Mouse (Mus musculus) layer of hippocampus, adult 2 months (tissue): ENCODE measurements around the gene D430019H16Rik. TPM values are rescaled to one million over a fixed set of nuclear protein-coding genes. Genes with fewer than 3 reads are reported as not detected.

Experiments
- DNase-seq, 2 experiments: peaks; one replicate each; pipeline ENCODE4 v3.0.0; 2022; ENCODE audit warnings: low spot score in 2 of 2
- H3K27ac ChIP-seq: fragments of 200-600 bp; 2 replicates; pipeline ENCODE4 v1.8.1; 2022
- H3K4me3 ChIP-seq: fragments of 200-600 bp; 2 replicates; pipeline ENCODE4 v1.8.1; 2022; ENCODE audit warnings: mild to moderate bottlenecking
- CTCF ChIP-seq: fragments of 200-600 bp; conservative IDR thresholded peaks from 2 replicates; pipeline ENCODE4 v1.8.1; 2022; ENCODE audit warnings: antibody characterized with exemption, mild to moderate bottlenecking, moderate library complexity
- long read RNA-seq, 2 experiments: library from polyadenylated mRNA; stranded (forward); transcript quantifications; one replicate each; pipeline ENCODE4 v2.0.0; 2021; ENCODE audit warnings: borderline mapping rate in 2 of 2
- total RNA-seq, 2 experiments: library from RNA; stranded (reverse); gene quantifications; 2 replicates each; pipeline ENCODE4 v1.2.3; 2021

The D430019H16Rik gene
- total RNA-seq: 100 to 1,000 TPM; 115 to 116 TPM
- long read RNA-seq, experiment 1, partial matches to known transcripts: 0 of 16 reads
- long read RNA-seq, experiment 1, other reads (novel, unspliced or antisense): 16 of 16 reads
- long read RNA-seq, experiment 2, full-length matches to known transcripts: 1 of 16 reads
- long read RNA-seq, experiment 2, partial matches to known transcripts: 0 of 16 reads
- long read RNA-seq, experiment 2, other reads (novel, unspliced or antisense): 15 of 16 reads

- peak; percentile 70 to 77 for DNase-seq
- TF ChIP-seq CTCF: no peak
These were observed at the start of gene D430019H16Rik for GRCm38 (mm10) chr12:105453670-105454257. TSS of gene D430019H16Rik (plus strand) at chr12:105453856.

DNA sequence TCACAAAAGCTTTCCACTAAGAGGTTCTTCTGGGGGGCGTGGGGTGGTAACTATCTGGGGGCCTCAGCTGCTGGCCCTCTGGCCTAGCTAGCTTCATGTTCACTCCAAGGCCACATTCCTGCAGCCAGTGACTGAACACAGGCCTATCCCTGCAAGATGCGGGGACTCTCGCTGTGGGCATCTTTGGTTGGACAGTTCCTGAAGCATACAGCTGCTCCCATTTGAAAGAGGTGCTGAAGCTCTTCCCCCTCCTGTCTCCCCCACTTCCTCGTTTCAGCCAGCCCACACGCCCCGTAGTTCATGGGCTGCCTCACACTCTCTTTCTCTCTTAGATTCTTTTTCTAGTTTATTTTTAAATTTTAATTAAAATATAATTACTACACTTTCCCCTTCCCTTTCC, 47.6 kb upstream of the D430019H16Rik start:
- no peak overlapping the region for H3K27ac ChIP-seq
- no peak for DNase-seq
- no peak for TF ChIP-seq CTCF
- H3K4me3 ChIP-seq: no peak overlapping the region

More at GRCm38 (mm10) chr12:105453670-105454257, at the start of gene D430019H16Rik:
- H3K4me3 ChIP-seq: peak within 1 kb of the TSS; percentile 79
- H3K27ac ChIP-seq: peak within 1 kb of the TSS; percentile 94

GRCm38 (mm10) chr12:105413909-105414308, 39.7 kb upstream of the D430019H16Rik start:
- no peak for TF ChIP-seq CTCF
- no peak overlapping the region for H3K4me3 ChIP-seq

DNA sequence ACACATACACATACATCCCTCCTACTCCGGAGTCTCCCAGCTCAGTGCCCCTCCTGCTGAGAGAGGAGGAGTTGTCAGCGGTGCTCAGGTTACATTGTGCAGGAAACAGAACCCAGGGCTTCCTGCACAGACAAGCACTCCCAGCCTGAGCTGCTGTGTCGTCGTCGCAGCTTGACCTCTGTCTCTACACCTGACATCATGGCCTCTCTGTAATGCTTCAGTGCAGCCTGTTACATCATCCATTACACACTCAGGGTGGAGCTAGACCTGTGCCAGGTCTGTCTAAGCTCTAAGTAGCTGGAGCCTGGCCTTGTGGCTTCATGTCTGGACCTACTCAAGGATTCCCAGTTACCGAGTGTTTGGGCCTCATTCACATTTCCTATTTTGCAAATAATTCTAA, 33.2 kb upstream of the D430019H16Rik start:
- no peak overlapping the region for H3K4me3 ChIP-seq
- DNase-seq: no peak
- TF ChIP-seq CTCF: no peak
- no peak overlapping the region for H3K27ac ChIP-seq

More at GRCm38 (mm10) chr12:105413909-105414308, 39.7 kb upstream of the D430019H16Rik start:
- H3K27ac ChIP-seq: peak overlapping the region; percentile 51
- no peak for DNase-seq

DNA sequence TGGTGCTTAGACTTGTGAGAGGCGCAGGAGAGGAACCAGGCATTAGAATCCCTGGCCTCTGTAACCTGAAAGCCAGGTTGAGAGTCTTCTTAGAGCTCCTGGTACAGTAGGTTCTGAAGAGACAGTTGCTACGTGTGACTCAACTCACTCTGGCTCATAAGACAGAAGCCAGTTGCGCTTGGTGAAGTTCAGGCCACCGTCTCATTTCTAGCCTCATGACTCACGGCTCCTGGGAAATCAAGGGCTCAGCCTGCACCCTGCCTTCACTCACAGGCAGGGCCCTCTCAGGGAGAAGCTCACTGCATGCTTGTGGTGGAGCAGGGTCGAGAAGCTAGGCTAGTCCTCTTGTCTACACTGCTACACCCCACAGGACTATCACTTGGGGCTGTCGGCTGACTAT, 27.1 kb upstream of the D430019H16Rik start:
- no peak overlapping the region for H3K27ac ChIP-seq
- DNase-seq: no peak
- H3K4me3 ChIP-seq: no peak overlapping the region
- no peak for TF ChIP-seq CTCF

DNA sequence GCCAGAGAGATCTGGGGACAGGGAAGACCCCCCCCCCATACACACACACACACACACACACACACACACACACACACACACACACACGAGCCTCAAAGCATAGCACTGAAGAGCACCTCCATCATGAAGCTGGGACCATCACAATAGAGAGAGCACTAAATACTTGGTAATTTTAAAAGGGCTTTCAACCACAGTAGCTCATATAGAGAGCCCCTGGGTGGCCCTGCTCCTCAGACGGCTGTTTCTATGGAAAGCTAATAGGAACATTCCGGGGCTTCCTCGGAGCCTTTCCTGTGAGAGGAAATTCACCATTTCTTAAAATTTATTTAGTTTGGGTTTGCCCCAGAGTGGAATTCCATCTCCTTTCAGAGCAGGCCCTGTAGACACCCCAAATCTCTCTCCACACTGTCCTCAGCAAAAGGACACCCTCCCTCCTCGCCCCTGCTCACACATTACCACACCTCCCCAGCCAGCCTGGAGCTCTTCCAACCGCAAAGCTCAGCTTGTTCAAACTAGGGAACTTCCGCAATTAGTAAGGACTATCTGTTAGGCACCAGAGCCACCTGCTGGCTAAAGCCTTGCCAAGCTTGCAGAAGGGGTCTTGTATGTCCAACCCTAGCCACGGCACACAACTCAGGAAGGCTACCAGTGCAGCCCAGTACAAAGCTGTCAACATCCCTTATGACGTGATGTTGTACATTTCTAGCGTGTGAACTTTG, 26.5 kb upstream of the D430019H16Rik start:
- TF ChIP-seq CTCF: peak; percentile 90

DNA sequence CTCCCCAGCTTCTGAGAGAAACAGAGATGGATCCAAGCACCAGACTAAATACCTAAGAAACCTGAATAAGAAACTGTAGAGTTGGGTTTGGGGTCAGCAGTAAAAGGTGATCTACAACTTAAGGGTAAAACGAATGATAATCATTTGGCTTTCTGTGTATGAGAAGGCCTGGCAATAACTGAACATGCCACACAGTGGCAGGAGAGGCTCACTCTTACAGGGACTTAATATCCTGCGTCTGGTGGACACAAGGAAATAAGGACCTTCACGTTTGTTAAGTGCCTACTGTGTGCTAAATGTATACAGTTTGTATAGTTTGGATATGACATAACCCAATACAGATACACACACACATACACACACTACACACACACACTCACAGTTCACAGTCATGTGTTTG, 21.8 kb upstream of the D430019H16Rik start:
- DNase-seq: peak in 1 of 2 experiments; percentile 28
- H3K27ac ChIP-seq: no peak overlapping the region
- no peak overlapping the region for H3K4me3 ChIP-seq
- TF ChIP-seq CTCF: peak; percentile 83

More for the DNA sequence above, 26.5 kb upstream of the D430019H16Rik start:
- peak; percentile 79 to 85 for DNase-seq
- H3K4me3 ChIP-seq: no peak overlapping the region
- no peak overlapping the region for H3K27ac ChIP-seq

GRCm38 (mm10) chr12:105432807-105433206, 20.8 kb upstream of the D430019H16Rik start:
- Histone ChIP-seq H3K4me3 (no peak overlapping the region), H3K27ac (no peak overlapping the region)
- DNase-seq: no peak
- TF ChIP-seq CTCF: no peak

DNA sequence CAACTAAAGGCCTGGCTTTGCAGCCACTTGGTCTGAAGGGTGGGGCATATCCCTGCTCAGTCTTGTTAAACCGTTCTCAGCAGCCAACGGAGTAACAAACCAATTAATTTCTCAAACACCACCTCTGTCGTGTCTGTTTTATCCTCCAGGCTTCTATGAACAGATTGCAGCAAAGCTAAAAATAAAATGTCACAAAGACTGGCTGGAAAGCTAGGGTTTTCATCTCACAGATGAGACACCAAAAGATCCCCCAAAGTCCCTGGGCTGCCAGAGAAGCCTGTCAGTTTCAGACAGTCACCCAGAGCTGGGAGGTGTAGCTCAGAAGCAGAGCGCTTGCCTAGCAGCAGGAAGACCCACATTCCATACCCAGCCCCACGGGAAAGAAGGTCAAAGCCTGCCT, 15.4 kb upstream of the D430019H16Rik start:
- H3K27ac ChIP-seq: peak overlapping the region; percentile 71
- peak in 1 of 2 experiments; percentile 63 for DNase-seq

GRCm38 (mm10) chr12:105439976-105440375, 13.7 kb upstream of the D430019H16Rik start:
- no peak for TF ChIP-seq CTCF
- no peak overlapping the region for H3K4me3 ChIP-seq
- no peak overlapping the region for H3K27ac ChIP-seq
- DNase-seq: no peak

More for the DNA sequence above, 15.4 kb upstream of the D430019H16Rik start:
- TF ChIP-seq CTCF: peak; percentile 34
- no peak overlapping the region for H3K4me3 ChIP-seq

DNA sequence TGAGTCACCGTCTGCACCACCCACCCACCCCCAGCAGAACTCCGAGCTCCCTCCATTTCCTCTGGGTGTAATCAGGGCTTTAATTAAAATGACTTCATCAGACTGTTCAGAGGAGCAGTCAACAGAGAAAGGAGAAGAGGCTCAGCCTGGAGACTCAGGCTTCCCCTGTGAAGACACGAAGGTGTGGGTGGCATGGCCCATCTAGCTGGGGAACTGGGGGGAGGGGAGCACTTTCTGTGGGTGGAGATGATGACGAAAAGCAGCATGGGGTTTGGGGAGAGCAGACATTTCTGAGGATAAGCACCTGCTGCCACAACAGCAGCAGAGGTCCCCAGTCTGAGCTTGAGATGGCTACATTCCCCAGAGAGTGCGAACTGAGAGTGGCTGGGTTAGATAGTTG, 10.1 kb upstream of the D430019H16Rik start:
- DNase-seq: no peak
- no peak overlapping the region for H3K4me3 ChIP-seq
- no peak overlapping the region for H3K27ac ChIP-seq
- TF ChIP-seq CTCF: no peak

DNA sequence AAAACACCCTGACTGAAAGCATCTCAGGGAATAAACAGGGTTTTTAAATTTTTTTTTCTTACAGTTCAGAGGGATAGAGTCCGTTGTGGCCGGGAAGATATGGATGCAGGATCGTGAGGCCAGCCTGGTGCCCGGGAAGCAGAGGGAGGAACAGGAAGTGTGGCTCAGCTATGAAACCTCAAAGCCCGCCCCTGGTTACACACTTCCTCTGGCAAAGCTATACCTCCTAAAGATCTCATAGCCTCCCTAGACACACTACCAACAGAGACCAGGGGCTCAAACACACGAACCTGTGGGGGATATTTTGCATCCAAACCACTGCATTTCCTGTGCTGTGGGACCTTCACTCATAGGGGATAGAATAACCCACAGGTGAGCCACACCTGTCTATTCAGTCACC, 7.9 kb upstream of the D430019H16Rik start:
- Histone ChIP-seq H3K4me3 (no peak overlapping the region), H3K27ac (no peak overlapping the region)
- no peak for DNase-seq
- TF ChIP-seq CTCF: no peak

DNA sequence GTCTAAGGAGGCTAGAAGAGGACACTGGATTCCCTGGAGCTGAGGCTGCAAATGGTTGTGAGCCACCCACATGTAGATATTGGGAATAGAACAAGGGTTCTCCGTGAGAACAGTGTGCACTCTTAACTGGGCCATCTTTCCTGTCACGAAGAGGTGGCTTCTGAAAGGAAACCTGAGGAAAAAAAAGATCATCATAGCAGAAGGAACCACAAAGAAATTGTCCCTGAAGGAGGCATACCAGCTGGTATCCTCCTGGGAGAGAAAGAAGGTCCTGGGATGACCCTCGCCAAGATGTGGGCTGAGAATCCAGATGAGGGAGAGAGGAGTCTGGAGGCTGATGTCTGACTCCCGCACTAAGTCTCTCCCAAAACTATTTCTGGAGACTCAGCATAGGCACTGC, 4.4 kb upstream of the D430019H16Rik start:
- no peak for TF ChIP-seq CTCF
- Histone ChIP-seq H3K27ac (no peak overlapping the region), H3K4me3 (no peak overlapping the region)
- DNase-seq: no peak
